Comparison of ENCODE assay signal across 8 mouse cellular contexts in the genomic region with DNA sequence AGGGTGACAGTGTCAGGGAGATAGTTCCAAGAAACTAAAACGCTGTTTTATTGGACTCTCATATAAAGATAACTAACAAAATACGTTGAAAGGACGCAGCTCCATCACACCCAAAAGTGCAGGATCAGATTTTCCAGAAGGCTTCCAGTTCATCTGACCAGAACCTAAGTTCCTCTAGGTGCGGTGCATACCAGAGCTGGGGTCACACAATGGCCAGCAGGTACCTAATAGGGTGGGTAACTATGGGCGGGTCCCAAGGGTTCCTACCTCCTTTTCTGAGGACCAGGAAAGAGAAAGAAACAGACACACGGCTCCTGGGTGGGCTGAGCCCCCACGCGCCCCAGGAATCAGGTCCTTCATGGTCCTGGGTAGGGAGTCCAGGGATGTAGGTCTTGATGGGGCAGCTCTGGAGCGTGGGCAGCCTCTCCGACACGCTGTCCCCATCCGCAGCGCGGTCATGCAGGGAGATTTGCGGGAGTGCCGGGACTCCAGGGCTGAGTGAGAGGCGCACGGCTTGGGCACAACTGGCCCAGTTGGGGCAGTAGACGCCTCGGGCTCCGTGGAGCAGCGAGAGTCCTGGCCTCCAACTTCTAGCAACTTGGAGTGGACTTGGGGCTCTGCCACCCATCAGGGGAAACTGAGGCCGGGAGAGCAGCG. TPM values are rescaled to one million over a fixed set of nuclear protein-coding genes. Genes with fewer than 3 reads are reported as not detected.
DNase-seq lines count a peak whose midpoint lies in the region; ATAC-seq and TF ChIP-seq lines count a peak whose summit lies in the region.

No protein-coding gene starts in this region.

- H3K36me3 ChIP-seq in hindbrain, postnatal 0 days (ENCODE audit: insufficient read depth, low read length) = no peaks in the 10 kb centered on the region
- no peaks in the 10 kb centered on the region for H3K36me3 ChIP-seq in midbrain, embryonic 11.5 days (ENCODE audit: control insufficient read depth, insufficient read depth, low read length)

- TF ChIP-seq POLR2A in lung, adult 2 months (IDR thresholded peaks at IDR 0.05; ENCODE audit: borderline replicate concordance, extremely low read depth, low read depth, low read length) = no peak
- TF ChIP-seq POLR2A in embryonic fibroblast, embryonic 13.5 days (IDR thresholded peaks at IDR 0.05; ENCODE audit: low read depth, low read length) = no peak

- WGBS in lung, adult 2 months = 10% methylated on average over 24 of the region's 24 CpGs
- 14% methylated on average over 24 of the region's 24 CpGs for WGBS in hindbrain, postnatal 0 days
- 12% methylated on average over 24 of the region's 24 CpGs for WGBS in midbrain, embryonic 11.5 days

- no peak overlapping the region for H3K27ac ChIP-seq in embryonic fibroblast, embryonic 13.5 days (ENCODE audit: insufficient read depth, low read length)
- H3K27ac ChIP-seq in hindbrain, postnatal 0 days = 0 out of 2 replicates have a peak overlapping the region, but pooled peaks have one; percentile 51
- no peak overlapping the region; the same call in 1 of the 2 replicates for H3K27ac ChIP-seq in midbrain, embryonic 11.5 days (ENCODE audit: low read depth, low read length)

- H3K4me1 ChIP-seq in lung, adult 2 months (ENCODE audit: control insufficient read depth, insufficient read depth, low read length) = peaks cover 3% of the 10 kb centered on the region; the same call in 1 of the 2 replicates
- no peaks in the 10 kb centered on the region for H3K4me1 ChIP-seq in embryonic fibroblast, embryonic 13.5 days (ENCODE audit: control insufficient read depth, insufficient read depth, low read length)
- H3K4me1 ChIP-seq in hindbrain, postnatal 0 days (ENCODE audit: insufficient read depth, low read length) = no peaks in the 10 kb centered on the region; the same call in none of the 2 replicates
- H3K4me1 ChIP-seq in midbrain, embryonic 11.5 days (ENCODE audit: control insufficient read depth, insufficient read depth, low read length) = peaks cover 8% of the 10 kb centered on the region; the same call in 1 of the 2 replicates

- H3K4me3 ChIP-seq in lung, adult 2 months (replicated peaks; ENCODE audit: extremely low read depth, low read depth, low read length) = peak overlapping the region; percentile 86
- H3K4me3 ChIP-seq in embryonic fibroblast, embryonic 13.5 days (ENCODE audit: insufficient read depth, low read length) = peak overlapping the region; percentile 60
- H3K4me3 ChIP-seq in hindbrain, postnatal 0 days (ENCODE audit: low read length) = peak overlapping the region; percentile 67
- peak overlapping the region; percentile 63 for H3K4me3 ChIP-seq in midbrain, embryonic 11.5 days (ENCODE audit: low read depth, low read length)

- no peak for DNase-seq in lung, adult 2 months
- no peak for DNase-seq in lung, postnatal 4 days
- DNase-seq in hindbrain, postnatal 0 days (ENCODE audit: low spot score) = no peak
- DNase-seq in midbrain, embryonic 11.5 days (ENCODE audit: low spot score, missing footprints) = no peak
- DNase-seq in right cerebral cortex, postnatal 25 days = no peak
- DNase-seq in spleen, postnatal 10 days (ENCODE audit: low spot score in 2 of 2) = no peak

- no peak for TF ChIP-seq CTCF in lung, adult 2 months (IDR thresholded peaks at IDR 0.05; ENCODE audit: insufficient read depth, low read length)
- no peak for TF ChIP-seq CTCF in embryonic fibroblast, embryonic 13.5 days (IDR thresholded peaks at IDR 0.05; ENCODE audit: borderline replicate concordance, insufficient read depth, low read length)
- TF ChIP-seq CTCF in hindbrain, postnatal 0 days (IDR thresholded peaks at IDR 0.05; ENCODE audit: low read depth) = peak; percentile 46

- peak overlapping the region; percentile 57 for H3K9ac ChIP-seq in hindbrain, postnatal 0 days (replicated peaks; ENCODE audit: low read length)
- peak overlapping the region; percentile 72 for H3K9ac ChIP-seq in midbrain, embryonic 11.5 days (ENCODE audit: low read length)

- H3K9me3 ChIP-seq in hindbrain, postnatal 0 days (ENCODE audit: low read length) = no peaks in the 10 kb centered on the region
- H3K9me3 ChIP-seq in midbrain, embryonic 11.5 days (ENCODE audit: control insufficient read depth, low read length) = no peaks in the 10 kb centered on the region

- H3K27me3 ChIP-seq in hindbrain, postnatal 0 days (ENCODE audit: insufficient read depth, low read length) = no peaks in the 10 kb centered on the region
- no peaks in the 10 kb centered on the region for H3K27me3 ChIP-seq in midbrain, embryonic 11.5 days (ENCODE audit: control insufficient read depth, insufficient read depth, low read length)

- ATAC-seq in hindbrain, postnatal 0 days = peak; percentile 43
- peak; percentile 36; the same call in 1 of the 2 replicates for ATAC-seq in midbrain, embryonic 11.5 days (ENCODE audit: low FRiP score)
- ATAC-seq in inflammation-experienced regulatory T-cells, adult 6 months = no peak

- H3K4me2 ChIP-seq in hindbrain, postnatal 0 days (ENCODE audit: low read depth, low read length) = peak overlapping the region; percentile 98
- H3K4me2 ChIP-seq in midbrain, embryonic 11.5 days = peak overlapping the region; percentile 77

RNA-seq across cellular contexts. Expression of a gene that starts 0.8 kb away (rescaled TPM):
- polyA plus RNA-seq in lung, adult 2 months (2012; rRNA removed) = 15.7 and 19.3 TPM in 2 replicates
- 23.7 and 26.4 TPM in 2 replicates for polyA plus RNA-seq in embryonic fibroblast, embryonic 13.5 days (2011; ENCODE audit: insufficient read length, low read depth, missing spikeins)
- total RNA-seq in hindbrain, postnatal 0 days (2014; rRNA removed) = 9.8 and 14.0 TPM in 2 replicates
- 8.7 and 9.2 TPM in 2 replicates for polyA plus RNA-seq in hindbrain, postnatal 0 days (2015; fragmentation: Nextera tagmentation; extraction: Ambion mirVana)
- polyA plus RNA-seq in midbrain, embryonic 11.5 days (2014; fragmentation: Nextera tagmentation; extraction: Ambion mirVana) = 6.4 and 7.0 TPM in 2 replicates
- polyA plus RNA-seq in inflammation-experienced regulatory T-cells, adult 6 months (2017; shearing (Covaris generic)) = 1 to 10 TPM in 2 of 3 experiments, under 1 TPM in 1; 0.68 to 1.5 (median 1.2) TPM
